Mouse (Mus musculus): ENCODE results near the gene Mcat.
A peak's percentile ranks its signal among the peaks of the same experiment; 100 is the strongest.

Mcat gene

GRCm38 (mm10) chr15:83563327-83563856 lies at the start of gene Mcat, which contains the start of gene Tspo:
TSS of gene Mcat (minus strand) at chr15:83563787.
TSS of gene Tspo (plus strand) at chr15:83563592.
- no peak for DNase-seq (ENCODE audit: low read depth, low spot score)

GRCm38 (mm10) chr15:83607115-83607802 lies 43.7 kb upstream of the Mcat start:
- peak; percentile 73 for DNase-seq (ENCODE audit: low read depth, low spot score)

- no peak for DNase-seq (ENCODE audit: low read depth, low spot score)
Observed at GRCm38 (mm10) chr15:83606700-83607099, 43.1 kb upstream of the Mcat start.

- no peak for DNase-seq (ENCODE audit: low read depth, low spot score)
Observed at GRCm38 (mm10) chr15:83606216-83606615, 42.6 kb upstream of the Mcat start.

- no peak for DNase-seq (ENCODE audit: low read depth, low spot score)
Observed at GRCm38 (mm10) chr15:83603426-83603825, 39.8 kb upstream of the Mcat start.

GRCm38 (mm10) chr15:83603046-83603396 lies 39.4 kb upstream of the Mcat start:
- DNase-seq (ENCODE audit: low read depth, low spot score), result no peak

GRCm38 (mm10) chr15:83602372-83603045 lies 38.9 kb upstream of the Mcat start:
- DNase-seq (ENCODE audit: low read depth, low spot score), result no peak

GRCm38 (mm10) chr15:83601185-83601584 lies 37.6 kb upstream of the Mcat start:
- no peak for DNase-seq (ENCODE audit: low read depth, low spot score)

- no peak for DNase-seq (ENCODE audit: low read depth, low spot score)
Observed at GRCm38 (mm10) chr15:83596833-83597232, 33.2 kb upstream of the Mcat start.

GRCm38 (mm10) chr15:83595364-83595711 lies 31.8 kb upstream of the Mcat start:
- DNase-seq (ENCODE audit: low read depth, low spot score), result no peak

- peak; percentile 99 for DNase-seq (ENCODE audit: low read depth, low spot score)
Observed at GRCm38 (mm10) chr15:83594513-83595363, 31.2 kb upstream of the Mcat start, which contains the start of gene Ttll12. TSS of gene Ttll12 (minus strand) at chr15:83595157.

- peak; percentile 49 for DNase-seq (ENCODE audit: low read depth, low spot score)
Observed at GRCm38 (mm10) chr15:83593702-83594512, 30.3 kb upstream of the Mcat start.

GRCm38 (mm10) chr15:83593189-83593585 lies 29.6 kb upstream of the Mcat start:
- no peak for DNase-seq (ENCODE audit: low read depth, low spot score)

GRCm38 (mm10) chr15:83592260-83593188 lies 28.9 kb upstream of the Mcat start:
- no peak for DNase-seq (ENCODE audit: low read depth, low spot score)

- DNase-seq (ENCODE audit: low read depth, low spot score), result no peak
Observed at GRCm38 (mm10) chr15:83591758-83592157, 28.2 kb upstream of the Mcat start.

- DNase-seq (ENCODE audit: low read depth, low spot score), result no peak
Observed at GRCm38 (mm10) chr15:83590841-83591240, 27.3 kb upstream of the Mcat start.

- no peak for DNase-seq (ENCODE audit: low read depth, low spot score)
Observed at GRCm38 (mm10) chr15:83584741-83585220, 21.2 kb upstream of the Mcat start.

GRCm38 (mm10) chr15:83583419-83584156 lies 20.0 kb upstream of the Mcat start:
- peak; percentile 72 for DNase-seq (ENCODE audit: low read depth, low spot score)

GRCm38 (mm10) chr15:83582931-83583330 lies 19.3 kb upstream of the Mcat start:
- no peak for DNase-seq (ENCODE audit: low read depth, low spot score)
